Mouse (Mus musculus) adrenal gland, adult (tissue): ENCODE measurements around the gene Gcn1l1.

Source experiments
- DNase-seq, 2 experiments: peaks; one replicate each; pipeline ENCODE4 v3.0.0; 2022 to 2023; ENCODE audit warnings: low spot score in 1 of 2; ENCODE audit not compliant: inconsistent age in 2 of 2

Gene Gcn1l1

GRCm38 (mm10) chr5:115651821-115652220 is 86.8 kb downstream of the Gcn1l1 start:
- peak in 1 of 2 experiments; percentile 40 for DNase-seq

GRCm38 (mm10) chr5:115652681-115653575 is 87.9 kb downstream of the Gcn1l1 start:
- peak; percentile 100 for DNase-seq

- peak in 1 of 2 experiments; percentile 49 for DNase-seq
Measured at GRCm38 (mm10) chr5:115653776-115654175, 88.7 kb downstream of the Gcn1l1 start.

GRCm38 (mm10) chr5:115656677-115657076 is 91.6 kb downstream of the Gcn1l1 start:
- DNase-seq, result no peak

GRCm38 (mm10) chr5:115657234-115657633 is 92.2 kb downstream of the Gcn1l1 start:
- peak in 1 of 2 experiments; percentile 32 for DNase-seq

- DNase-seq, result peak in 1 of 2 experiments; percentile 17
Measured at GRCm38 (mm10) chr5:115658352-115658751, 93.3 kb downstream of the Gcn1l1 start.

- DNase-seq, result peak in 1 of 2 experiments; percentile 29
Measured at GRCm38 (mm10) chr5:115662658-115663057, 97.6 kb downstream of the Gcn1l1 start.

- DNase-seq, result no peak
Measured at GRCm38 (mm10) chr5:115666366-115667065, 101.5 kb downstream of the Gcn1l1 start.

GRCm38 (mm10) chr5:115667210-115667609 is 102.2 kb downstream of the Gcn1l1 start:
- DNase-seq, result no peak

GRCm38 (mm10) chr5:115667894-115668293 is 102.8 kb downstream of the Gcn1l1 start:
- no peak for DNase-seq

- no peak for DNase-seq
Measured at GRCm38 (mm10) chr5:115668986-115669385, 103.9 kb downstream of the Gcn1l1 start.

GRCm38 (mm10) chr5:115669974-115670373 is 104.9 kb downstream of the Gcn1l1 start:
- DNase-seq, result no peak

- no peak for DNase-seq
Measured at GRCm38 (mm10) chr5:115670406-115670805, 105.4 kb downstream of the Gcn1l1 start.

GRCm38 (mm10) chr5:115671846-115672245 is 106.8 kb downstream of the Gcn1l1 start:
- no peak for DNase-seq
